Mouse (Mus musculus) left cerebral cortex, adult 8-10 months (tissue): ENCODE measurements at regions not wholly inside any gene's neighbourhood (a gene's known extent, or its start where the extent isn't known, plus 50 kb on each side); places are given as distances from the start of the nearest gene placed in this dataset.

Experiments
- DNase-seq, 2 experiments: peaks; one replicate each; pipeline ENCODE4 v3.0.0; 2022; ENCODE audit warnings: low spot score in 2 of 2

DNA sequence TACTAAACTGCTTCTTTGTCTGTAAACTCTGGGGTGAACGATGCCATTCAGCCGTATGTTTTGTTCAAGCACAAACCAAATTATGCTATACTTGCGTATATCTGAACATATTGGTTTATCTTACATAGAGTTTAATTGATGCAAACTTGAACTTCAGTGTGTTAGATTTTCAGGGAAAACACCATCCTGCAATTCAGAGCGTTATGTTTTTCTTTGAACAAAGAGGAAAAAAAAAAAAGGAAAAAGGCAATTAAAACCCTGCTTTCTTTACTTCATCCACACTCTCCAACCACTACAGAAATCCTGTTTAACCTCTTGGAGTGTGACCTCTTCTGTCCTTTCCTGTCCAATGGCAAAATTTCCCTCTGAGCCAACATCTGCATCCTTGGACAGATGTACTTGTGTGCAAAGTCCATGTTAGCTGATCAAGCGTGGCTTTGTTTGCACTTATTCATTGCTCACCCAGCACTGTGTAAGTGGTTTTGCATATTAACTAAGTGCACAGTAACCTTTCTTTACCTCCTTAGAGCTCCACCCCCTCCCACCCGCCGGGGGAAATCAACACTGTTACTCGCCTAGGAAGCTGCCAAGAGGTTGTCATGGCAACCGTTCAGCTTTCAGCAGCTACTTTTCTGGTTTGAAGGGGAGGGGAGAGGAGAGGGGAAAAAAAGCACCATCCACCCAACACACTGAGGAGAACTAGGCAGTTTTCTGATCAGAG is 174.4 kb upstream of the Klf12 start:
- peak; percentile 66 to 94 for DNase-seq

GRCm38 (mm10) chr14:100457870-100458726 is 173.6 kb upstream of the Klf12 start:
- no peak for DNase-seq

GRCm38 (mm10) chr14:100446130-100446529 is 161.7 kb upstream of the Klf12 start:
- DNase-seq = no peak

GRCm38 (mm10) chr14:100444848-100445247 is 160.4 kb upstream of the Klf12 start:
- DNase-seq = no peak

DNA sequence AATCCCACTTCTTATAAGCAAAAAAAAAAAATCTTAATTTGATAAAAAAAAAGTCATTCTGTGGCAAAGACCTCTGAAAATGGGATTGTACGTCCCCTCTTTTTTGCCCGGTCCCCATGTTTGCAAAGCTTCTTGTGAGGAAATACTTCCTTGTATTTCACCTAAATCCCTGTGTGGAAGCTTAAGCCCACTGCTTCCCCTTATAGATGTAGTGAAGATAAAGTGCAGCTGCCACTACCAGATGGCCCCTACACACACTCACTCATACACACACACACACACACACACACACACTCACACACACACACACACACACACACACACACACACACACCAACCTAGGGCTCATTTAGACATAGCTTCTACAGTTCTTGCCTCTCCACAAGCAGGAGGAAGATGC is 159.6 kb upstream of the Klf12 start:
- DNase-seq = no peak

- DNase-seq = no peak
Measured at GRCm38 (mm10) chr14:100437552-100437951, 153.1 kb upstream of the Klf12 start.

- no peak for DNase-seq
Measured at GRCm38 (mm10) chr14:100429662-100430061, 145.2 kb upstream of the Klf12 start.

GRCm38 (mm10) chr14:100426399-100426798 is 141.9 kb upstream of the Klf12 start:
- no peak for DNase-seq

DNA sequence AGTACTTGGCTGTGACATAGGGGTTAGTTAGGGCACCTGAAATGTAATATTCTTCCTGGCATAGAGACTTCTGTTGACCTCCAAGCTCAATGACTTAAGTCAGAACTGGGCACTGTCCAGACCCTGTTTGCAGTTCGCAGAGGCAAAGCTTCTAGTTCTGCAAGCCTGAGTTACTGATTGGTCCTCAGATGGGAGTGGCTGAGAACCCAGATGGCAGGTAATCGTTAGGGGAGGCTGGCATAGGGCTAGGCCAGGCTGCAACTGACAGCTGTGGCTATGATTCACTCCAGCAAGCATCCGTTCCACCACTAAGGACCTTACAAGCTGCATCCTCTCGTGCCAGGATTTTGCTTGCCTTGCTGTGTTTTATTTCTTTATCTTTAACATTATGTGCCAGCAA is 139.3 kb upstream of the Klf12 start:
- no peak for DNase-seq

DNA sequence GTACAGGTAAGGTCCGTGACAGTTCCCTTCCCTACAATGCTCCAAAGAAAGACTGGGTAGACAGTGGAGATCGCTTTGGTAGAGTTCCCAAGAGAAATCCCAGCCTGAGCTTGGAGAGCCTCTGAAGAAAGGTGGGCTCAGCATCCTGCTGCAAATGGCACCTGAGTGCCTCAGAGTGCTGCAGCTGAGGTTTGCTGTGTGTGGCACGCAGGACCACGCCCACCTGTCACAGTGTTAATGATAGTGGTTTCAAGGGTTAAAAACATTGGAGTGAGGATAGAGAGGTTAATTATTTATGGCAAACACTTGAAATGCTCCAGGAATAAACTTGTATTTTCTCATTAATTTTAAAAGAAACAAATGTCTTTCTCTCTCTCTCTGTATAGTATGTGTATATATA is 137.2 kb upstream of the Klf12 start:
- no peak for DNase-seq

DNA sequence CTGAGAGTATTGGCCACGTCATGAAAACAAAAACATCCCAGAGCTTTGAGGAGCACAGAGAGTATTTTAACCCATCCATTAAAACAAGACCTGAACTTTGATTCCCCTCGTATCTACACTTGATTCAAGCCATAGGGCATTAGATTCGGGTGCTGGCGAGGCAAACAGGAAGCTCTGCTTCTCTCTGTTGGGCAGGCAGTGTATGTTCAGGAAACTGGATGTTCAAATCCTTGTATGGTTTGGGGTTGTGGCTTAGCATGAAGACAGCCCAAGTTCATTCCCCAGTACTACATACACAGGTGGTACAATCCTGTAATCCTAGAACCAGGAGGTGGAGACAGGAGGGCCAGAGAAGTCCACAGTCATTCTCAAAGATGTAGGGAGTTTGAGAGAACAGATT is 130.6 kb upstream of the Klf12 start:
- DNase-seq = no peak

DNA sequence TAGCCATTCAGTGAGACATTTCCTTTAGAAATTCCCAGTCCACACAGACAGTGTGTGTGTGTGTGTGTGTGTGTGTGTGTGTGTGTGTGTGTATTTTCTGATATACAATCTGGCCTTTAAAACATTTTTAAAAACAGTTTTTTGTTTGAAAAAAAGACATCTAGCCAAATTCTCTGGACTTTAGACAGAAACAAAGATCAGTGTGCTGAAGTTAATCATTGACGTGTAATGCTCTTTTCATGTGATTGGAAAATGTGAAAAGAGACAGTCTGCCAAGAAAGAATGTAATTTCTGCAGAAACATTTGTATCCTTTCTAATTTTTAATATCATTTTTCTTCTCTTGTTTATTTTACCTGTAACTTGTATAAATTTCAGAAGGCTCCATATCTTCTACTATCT is 127.7 kb upstream of the Klf12 start:
- no peak for DNase-seq

DNA sequence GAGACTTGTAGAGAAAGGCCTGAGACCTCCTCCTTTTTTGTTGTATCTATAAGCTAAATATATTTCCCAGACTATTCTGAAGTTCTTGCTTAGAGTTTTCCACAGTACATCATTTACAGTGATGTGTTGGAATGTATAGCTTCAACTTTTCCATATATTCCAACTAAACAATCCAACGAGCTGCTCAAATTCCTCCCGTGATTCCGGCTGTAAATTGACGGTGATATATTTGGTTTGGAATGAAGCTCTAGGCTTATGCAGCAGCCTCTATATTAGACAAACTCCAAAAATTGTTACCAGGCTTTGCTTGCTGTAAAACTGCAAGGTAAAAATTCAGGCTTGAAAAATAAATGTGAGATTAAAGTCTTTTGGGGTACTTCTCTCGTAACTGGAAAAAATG is 112.7 kb upstream of the Klf12 start:
- DNase-seq = no peak

GRCm38 (mm10) chr14:100375218-100375983 is 90.9 kb upstream of the Klf12 start:
- no peak for DNase-seq

DNA sequence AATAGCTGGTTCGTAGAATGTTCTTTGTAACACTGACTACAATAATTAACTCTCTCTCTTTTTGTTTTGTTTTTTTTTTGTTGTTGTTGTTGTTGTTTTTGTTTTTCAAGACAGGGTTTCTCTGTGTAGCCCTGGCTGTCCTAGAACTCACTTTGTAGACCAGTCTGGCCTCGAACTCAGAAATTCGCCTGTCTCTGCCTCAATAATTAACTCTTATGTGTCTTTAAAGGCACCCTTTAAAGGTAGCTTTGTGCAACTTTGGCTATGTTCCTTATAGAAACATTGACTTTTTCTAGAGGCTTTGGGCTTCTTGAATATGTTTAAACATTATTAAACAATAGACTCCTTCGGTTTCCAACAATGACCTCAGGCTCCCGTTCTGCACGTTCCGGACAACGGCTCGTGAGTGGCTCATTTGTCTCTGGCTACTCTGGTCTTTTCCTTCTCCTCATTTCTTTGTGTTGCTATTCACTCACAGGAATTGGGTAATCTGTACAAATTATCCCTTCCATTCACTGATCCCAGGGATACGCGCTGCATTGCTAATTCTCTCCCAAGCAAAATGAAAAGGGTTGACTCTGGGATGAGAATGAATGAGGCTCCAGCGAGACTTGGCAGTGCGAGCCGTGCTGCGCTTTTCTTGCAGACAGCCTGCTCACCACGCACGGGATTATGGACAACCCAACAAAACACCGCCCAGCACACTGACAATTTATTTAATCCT is 90.2 kb upstream of the Klf12 start:
- peak; percentile 7 to 29 for DNase-seq

GRCm38 (mm10) chr14:100366234-100366864 is 81.9 kb upstream of the Klf12 start:
- no peak for DNase-seq

DNA sequence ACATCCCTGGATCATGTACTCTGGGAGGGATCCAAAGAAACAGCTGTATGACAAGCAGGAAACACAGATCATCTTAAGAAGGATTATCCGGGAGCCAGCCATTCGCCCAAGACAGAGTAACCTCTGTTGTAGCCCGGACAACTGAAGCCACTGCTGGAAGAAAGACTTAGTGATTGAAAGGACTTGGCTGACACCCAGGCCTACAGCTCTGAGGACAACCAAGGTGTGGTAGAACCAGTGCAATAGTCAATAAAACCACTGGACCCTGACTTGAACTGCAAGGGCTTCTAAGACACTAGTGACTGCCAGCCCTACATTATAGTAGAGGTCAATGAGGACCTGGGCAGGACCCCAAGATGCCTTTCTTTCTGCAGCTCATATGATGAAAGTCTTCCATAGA is 78.3 kb upstream of the Klf12 start:
- DNase-seq = no peak

DNA sequence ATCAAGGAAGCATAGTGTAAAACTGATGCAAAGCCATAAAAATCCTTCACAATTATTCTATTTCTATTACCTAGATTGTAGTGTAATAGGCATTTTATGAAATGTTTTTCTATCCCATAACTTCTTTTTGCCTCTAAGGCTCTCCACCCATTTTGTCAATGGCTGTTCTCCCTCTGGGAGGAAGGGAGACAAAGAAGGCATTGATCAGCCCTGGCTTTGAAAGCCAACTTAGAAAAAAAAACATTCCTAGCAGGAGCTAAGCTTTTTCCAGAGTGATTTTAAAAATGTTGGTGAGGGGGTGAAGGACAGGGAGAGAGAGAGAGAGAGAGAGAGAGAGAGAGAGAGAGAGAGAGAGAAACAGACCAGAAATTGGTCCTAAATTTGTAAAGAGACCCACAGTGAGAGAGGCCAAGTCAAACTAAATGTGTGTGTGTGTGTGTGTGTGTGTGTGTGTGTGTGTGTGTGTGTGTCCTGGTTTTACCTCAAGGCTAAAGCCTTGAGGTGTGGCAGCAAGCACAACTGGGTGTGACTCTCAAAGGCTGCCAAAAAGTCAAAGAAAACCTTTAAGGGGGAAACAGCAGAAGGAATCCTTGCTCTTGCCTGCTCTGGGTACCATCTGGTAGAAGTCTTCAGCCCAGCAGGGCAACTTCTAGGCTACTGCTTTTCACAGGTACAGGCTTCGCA is 77.0 kb upstream of the Klf12 start:
- no peak for DNase-seq

DNA sequence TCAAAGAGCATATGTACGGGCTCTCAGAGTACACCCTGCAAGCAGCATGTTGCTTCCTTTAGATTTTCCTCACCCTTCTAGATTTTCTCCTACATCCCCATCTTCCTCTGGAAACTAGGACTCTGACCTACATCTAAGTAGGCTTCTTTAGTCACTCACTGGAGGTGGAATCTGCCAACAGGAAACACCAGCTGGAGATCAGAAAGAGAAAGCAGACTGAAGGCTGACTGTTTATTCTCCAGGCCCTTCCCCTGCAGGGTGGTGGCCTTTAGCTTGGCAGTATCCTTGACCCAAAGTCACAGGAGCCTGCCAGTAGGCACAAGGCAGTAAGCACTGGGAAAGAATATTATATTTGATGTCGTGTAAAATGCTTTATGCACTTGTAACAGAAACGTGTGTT is 75.4 kb upstream of the Klf12 start:
- peak in 1 of 2 experiments; percentile 8 for DNase-seq

- DNase-seq = no peak
Measured at GRCm38 (mm10) chr14:100357131-100357530, 72.7 kb upstream of the Klf12 start.
